Mouse (Mus musculus): ENCODE measurements around the gene Zfp871.
"Not testable (repeated sequence)": the region's sequence is repeated elsewhere in the genome, so short reads cannot be mapped to it uniquely, and the experiment has no call there.

Gene Zfp871

GRCm38 (mm10) chr17:32729029-32729428 lies 59.1 kb downstream of the Zfp871 start:
- DNase-seq, result no peak

GRCm38 (mm10) chr17:32726360-32726759 lies 61.7 kb downstream of the Zfp871 start:
- not testable (repeated sequence) for DNase-seq

GRCm38 (mm10) chr17:32722771-32723170 lies 65.3 kb downstream of the Zfp871 start:
- no peak for DNase-seq

- not testable (repeated sequence) for DNase-seq
Observed at GRCm38 (mm10) chr17:32722151-32722550, 65.9 kb downstream of the Zfp871 start.
